Mouse (Mus musculus) ES-Bruce4 (cell line): ENCODE data around the gene Aqp2. TPM values are rescaled to one million over a fixed set of nuclear protein-coding genes. Genes with fewer than 3 reads are reported as not detected.

ENCODE experiments used
- H3K27ac ChIP-seq: 2 replicates; pipeline ENCODE4 v1.5.1; 2012; ENCODE audit warnings: low read length, inconsistent platforms; ENCODE audit not compliant: insufficient read depth
- H3K27me3 ChIP-seq: 2 replicates; pipeline ENCODE4 v1.6.1; 2012; ENCODE audit warnings: mild to moderate bottlenecking, low read length, inconsistent platforms; ENCODE audit not compliant: control insufficient read depth, poor library complexity, insufficient read depth, severe bottlenecking
- H3K36me3 ChIP-seq: 2 replicates; pipeline ENCODE4 v1.6.1; 2012; ENCODE audit warnings: inconsistent platforms, mild to moderate bottlenecking, low read length, moderate library complexity; ENCODE audit not compliant: control insufficient read depth, poor library complexity, insufficient read depth, severe bottlenecking
- H3K4me1 ChIP-seq: one replicate; pipeline ENCODE4 v1.8.1; 2011; ENCODE audit warnings: low read length; ENCODE audit not compliant: control insufficient read depth, insufficient read depth
- H3K4me3 ChIP-seq: 2 replicates; pipeline ENCODE4 v1.5.1; 2011; ENCODE audit warnings: low read depth, mild to moderate bottlenecking, low read length
- H3K9ac ChIP-seq: 2 replicates; pipeline ENCODE4 v1.6.1; 2012; ENCODE audit warnings: low read depth, mild to moderate bottlenecking, inconsistent platforms; ENCODE audit not compliant: poor library complexity, severe bottlenecking
- H3K9me3 ChIP-seq: replicated peaks from 2 replicates; pipeline ENCODE4 v1.6.1; 2012; ENCODE audit warnings: mild to moderate bottlenecking, low read length, inconsistent platforms; ENCODE audit not compliant: control insufficient read depth, poor library complexity, insufficient read depth, severe bottlenecking
- CTCF ChIP-seq: IDR thresholded peaks from one replicate; pipeline ENCODE4 v1.8.1; 2011; ENCODE audit warnings: low read depth, low read length
- EP300 ChIP-seq: IDR thresholded peaks from 2 replicates; pipeline ENCODE4 v1.6.1; 2011; ENCODE audit warnings: low read depth, low read length; ENCODE audit not compliant: insufficient read depth
- POLR2A ChIP-seq: IDR thresholded peaks from one replicate; pipeline ENCODE4 v1.8.1; 2011; ENCODE audit warnings: low read length; ENCODE audit not compliant: insufficient read depth
- polyA plus RNA-seq: library from polyadenylated mRNA; stranded (reverse); fragments of >200 nt; gene quantifications from 2 replicates; pipeline ENCODE4 v1.2.4, GENCODE M21; 2011; ENCODE audit warnings: low read depth; ENCODE audit not compliant: missing spikeins, insufficient read depth, insufficient read length

The Aqp2 gene
- polyA plus RNA-seq: not detected in 2 replicates

GRCm38 (mm10) chr15:99578802-99579485 lies at the start of gene Aqp2:
Aqp2 (plus strand) TSS chr15:99579055.
- Histone ChIP-seq H3K4me1 (no peaks in the 10 kb centered on the region), H3K36me3 (no peaks in the 10 kb centered on the region), H3K27ac (no peak within 1 kb of the TSS), H3K27me3 (no peaks in the 10 kb centered on the region), H3K9me3 (no peaks in the 10 kb centered on the region), H3K4me3 (no peak within 1 kb of the TSS), H3K9ac (no peak within 1 kb of the TSS)
- TF ChIP-seq CTCF (no peak), EP300 (no peak), POLR2A (no peak)

- Histone ChIP-seq H3K9ac (no peak overlapping the region), H3K9me3 (no peaks in the 10 kb centered on the region), H3K27ac (no peak overlapping the region), H3K4me3 (no peak overlapping the region), H3K27me3 (no peaks in the 10 kb centered on the region), H3K36me3 (no peaks in the 10 kb centered on the region), H3K4me1 (no peaks in the 10 kb centered on the region)
- TF ChIP-seq EP300 (no peak), POLR2A (no peak), CTCF (no peak)
These were observed 47.7 kb upstream of the Aqp2 start for GRCm38 (mm10) chr15:99531146-99531545.

GRCm38 (mm10) chr15:99532023-99532422 lies 46.8 kb upstream of the Aqp2 start:
- H3K9ac ChIP-seq: no peak overlapping the region

DNA sequence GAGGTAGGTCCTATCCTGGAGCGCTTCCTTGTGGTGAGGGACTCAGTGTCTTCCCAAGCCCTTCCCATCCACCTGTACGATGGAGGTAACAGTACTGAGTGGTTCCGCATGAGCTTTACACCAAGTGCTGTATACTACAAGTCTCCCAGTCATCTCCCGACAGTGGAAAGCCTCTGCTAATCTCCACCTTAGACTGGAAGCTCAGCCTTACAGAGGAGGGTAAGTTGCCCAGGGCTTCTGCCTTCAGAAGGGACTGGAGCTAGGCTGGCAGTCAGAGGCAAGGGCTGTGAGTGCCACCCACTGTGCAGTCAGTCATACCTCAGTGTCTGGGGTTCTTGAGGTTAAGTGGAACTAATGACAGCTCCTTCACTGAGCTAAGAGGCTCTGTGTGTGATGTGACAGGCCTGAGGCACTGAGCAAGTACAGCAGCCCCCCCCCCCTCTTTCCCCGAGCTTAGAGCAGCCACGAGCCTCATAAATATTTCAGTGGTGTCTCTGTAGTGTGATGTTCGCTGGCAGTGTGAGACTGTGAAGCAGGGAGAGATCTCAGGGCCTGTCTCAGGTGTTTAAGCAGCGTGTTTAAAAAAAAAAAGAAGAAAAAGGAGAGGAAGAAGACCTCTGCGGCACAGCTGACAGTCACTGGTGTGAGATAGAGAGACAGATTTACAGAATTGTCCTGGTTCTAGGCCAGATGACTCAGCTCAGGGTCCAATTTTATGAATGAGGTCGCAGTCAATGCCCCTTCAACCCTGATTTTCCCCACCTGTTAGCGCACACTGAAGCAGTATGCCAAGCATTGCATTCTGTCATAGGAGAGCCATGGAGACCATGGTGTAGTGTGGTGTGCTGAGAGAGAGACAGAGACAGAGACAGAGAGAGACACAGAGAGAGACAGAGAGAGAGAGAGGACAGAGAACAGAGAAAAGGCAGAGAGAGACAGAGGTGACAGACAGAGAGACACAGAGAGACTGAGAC lies 41.7 kb upstream of the Aqp2 start:
- Histone ChIP-seq H3K9ac (no peak overlapping the region), H3K27me3 (no peaks in the 10 kb centered on the region), H3K36me3 (no peaks in the 10 kb centered on the region), H3K4me3 (no peak overlapping the region), H3K4me1 (no peaks in the 10 kb centered on the region), H3K9me3 (no peaks in the 10 kb centered on the region), H3K27ac (no peak overlapping the region)
- TF ChIP-seq POLR2A (no peak), EP300 (no peak)

More at GRCm38 (mm10) chr15:99532023-99532422, 46.8 kb upstream of the Aqp2 start:
- no peaks in the 10 kb centered on the region for H3K9me3 ChIP-seq
- no peaks in the 10 kb centered on the region for H3K36me3 ChIP-seq
- no peak overlapping the region for H3K4me3 ChIP-seq
- no peaks in the 10 kb centered on the region for H3K27me3 ChIP-seq
- TF ChIP-seq EP300: no peak
- TF ChIP-seq POLR2A: no peak
- H3K27ac ChIP-seq: no peak overlapping the region
- H3K4me1 ChIP-seq: no peaks in the 10 kb centered on the region

DNA sequence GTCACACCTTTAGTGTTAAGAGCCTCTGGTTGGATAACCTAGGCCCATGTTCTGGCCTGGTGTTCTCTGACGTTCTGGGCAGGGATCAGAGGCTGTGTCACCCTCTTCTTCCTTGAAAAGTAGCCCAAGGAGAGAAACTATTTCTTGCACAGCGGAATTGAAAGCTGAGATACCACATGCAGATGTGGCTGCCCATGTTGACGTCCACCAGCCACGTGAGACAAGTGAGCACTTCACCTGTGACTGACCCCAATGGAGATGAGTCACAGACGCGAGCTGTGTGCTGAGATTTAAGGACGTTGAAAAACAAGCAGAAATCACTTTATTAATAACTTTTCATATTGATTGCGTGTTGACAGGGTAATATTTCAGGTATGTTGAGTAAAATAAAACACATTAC lies 39.0 kb upstream of the Aqp2 start:
- H3K4me1 ChIP-seq: no peaks in the 10 kb centered on the region
- H3K9me3 ChIP-seq: no peaks in the 10 kb centered on the region
- H3K27ac ChIP-seq: no peak overlapping the region
- no peak overlapping the region for H3K4me3 ChIP-seq
- no peaks in the 10 kb centered on the region for H3K36me3 ChIP-seq
- no peaks in the 10 kb centered on the region for H3K27me3 ChIP-seq
- TF ChIP-seq POLR2A (no peak), EP300 (no peak), CTCF (no peak)
- H3K9ac ChIP-seq: no peak overlapping the region

GRCm38 (mm10) chr15:99544047-99544446 lies 34.8 kb upstream of the Aqp2 start:
- Histone ChIP-seq H3K36me3 (no peaks in the 10 kb centered on the region), H3K4me1 (no peaks in the 10 kb centered on the region), H3K9me3 (no peaks in the 10 kb centered on the region), H3K27me3 (no peaks in the 10 kb centered on the region), H3K4me3 (no peak overlapping the region), H3K9ac (no peak overlapping the region), H3K27ac (no peak overlapping the region)
- TF ChIP-seq EP300 (no peak), CTCF (no peak), POLR2A (no peak)
